Mouse (Mus musculus) A20 (cell line): ENCODE results near the gene Cfl1.
"Not testable (repeated sequence)": the region's sequence is repeated elsewhere in the genome, so short reads cannot be mapped to it uniquely, and the experiment has no call there.

Experiments used
- DNase-seq: peaks from one replicate; pipeline ENCODE4 v3.0.0-alpha.2; 2011; ENCODE audit warnings: low read depth, low spot score

The Cfl1 gene

DNA sequence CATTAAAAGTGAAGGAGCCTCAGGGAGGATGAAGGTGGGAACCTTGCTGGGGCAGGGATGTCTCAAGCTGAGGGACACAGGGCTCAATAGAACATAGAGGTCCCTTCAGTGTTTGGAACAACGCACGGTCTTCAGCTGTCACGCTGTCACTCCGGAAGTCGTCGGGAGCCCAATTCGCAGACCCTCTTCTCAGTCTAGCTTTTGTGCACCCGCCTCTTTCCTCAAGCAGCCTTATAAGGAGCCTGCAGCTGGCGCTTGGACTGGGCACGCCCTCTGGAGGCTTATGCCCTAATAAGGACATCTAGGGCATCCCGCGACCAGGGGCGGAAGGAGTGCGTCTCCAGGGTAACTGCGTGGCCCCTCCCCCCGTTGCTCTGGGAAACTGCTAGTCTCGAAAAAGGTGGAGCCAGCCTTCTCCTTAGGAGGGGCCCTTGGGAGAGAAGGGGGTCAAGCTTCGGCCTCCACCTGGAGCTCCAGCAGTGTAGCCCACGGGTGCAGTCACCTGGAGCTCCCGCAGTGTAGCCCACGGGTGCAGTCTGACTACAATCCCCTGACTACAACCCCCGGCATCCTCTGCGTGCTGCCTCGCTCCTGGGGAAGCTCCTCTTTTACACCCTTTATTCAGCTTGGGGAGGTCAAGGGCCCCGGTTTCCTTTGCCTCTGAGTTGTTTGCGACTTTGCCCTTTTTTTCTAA, 1.2 kb upstream of the Cfl1 start:
- peak; percentile 100 for DNase-seq

DNA sequence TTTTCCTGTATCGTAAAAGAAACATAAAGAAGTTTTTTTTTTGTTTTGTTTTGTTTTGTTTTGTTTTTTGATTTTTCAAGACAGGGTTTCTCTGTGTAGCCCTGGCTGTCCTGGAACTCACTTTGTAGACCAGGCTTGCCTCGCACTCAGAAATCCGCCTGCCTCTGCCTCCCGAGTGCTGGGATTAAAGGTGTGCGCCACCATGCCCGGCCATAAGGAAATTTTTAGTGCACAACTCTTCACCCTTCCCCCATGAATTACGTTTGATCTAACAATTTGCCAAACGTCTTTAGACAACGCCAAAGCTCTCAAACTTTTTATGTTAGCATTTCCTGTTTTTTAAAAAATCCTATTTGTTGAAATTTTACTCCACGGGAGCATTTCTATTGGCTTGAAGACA, 534 bp upstream of the Cfl1 start:
- not testable (repeated sequence) for DNase-seq

DNA sequence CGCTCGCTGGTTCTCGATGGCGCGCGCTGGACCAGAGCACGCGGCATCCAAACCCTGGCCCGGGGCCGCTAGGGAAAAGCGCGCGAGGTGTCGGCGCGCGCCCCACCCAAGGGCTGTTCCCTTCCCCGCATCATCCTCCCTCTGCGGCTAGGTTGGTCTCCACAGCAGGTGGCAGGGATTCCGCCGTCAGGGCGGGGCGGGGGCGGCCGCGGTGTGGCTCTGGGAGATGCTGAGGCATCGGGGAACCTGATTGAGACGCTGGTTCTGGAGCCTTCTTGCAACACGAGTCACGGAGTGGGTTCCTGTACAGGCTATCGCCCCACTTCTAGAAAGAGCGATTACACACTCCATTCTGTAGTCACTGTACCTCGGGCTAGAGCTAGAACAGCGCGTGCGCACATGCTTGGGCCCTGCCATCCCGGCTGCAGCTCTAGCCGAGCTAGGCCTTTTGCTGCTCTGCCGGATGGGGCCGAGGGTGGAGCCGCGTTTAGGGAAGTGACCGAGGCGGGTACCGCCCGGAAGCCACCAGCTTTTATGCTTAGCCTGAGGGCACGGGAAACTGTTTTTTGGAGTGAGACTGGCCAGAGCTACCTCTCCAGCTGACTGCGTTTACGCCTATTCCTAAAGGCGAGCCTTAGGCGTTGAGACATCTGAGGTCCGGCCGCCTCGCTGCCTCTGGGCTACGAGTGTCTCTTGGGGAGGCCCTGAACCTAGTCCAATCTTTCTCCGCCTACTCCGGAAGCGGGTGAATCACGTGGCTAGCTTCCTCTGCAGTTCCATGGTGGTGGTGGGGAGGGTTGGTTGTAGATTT, 848 bp downstream of the Cfl1 start:
- DNase-seq = peak; percentile 95

DNA sequence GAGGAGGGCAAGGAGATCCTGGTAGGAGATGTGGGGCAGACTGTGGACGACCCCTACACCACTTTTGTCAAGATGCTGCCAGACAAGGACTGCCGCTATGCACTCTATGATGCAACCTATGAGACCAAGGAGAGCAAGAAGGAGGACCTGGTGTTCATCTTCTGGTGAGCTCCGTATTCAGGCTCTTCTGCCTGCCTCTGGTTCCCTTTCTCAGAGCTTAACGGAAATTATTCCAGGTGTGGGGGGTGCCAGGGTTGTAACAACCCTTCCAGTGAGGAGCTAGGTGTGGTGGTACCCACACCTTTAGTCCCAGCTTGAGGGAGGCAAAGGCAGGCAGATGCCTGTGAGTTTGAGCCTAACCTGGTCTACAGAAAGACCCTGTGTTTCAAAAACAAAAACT, 2.4 kb downstream of the Cfl1 start:
- DNase-seq = no peak

DNA sequence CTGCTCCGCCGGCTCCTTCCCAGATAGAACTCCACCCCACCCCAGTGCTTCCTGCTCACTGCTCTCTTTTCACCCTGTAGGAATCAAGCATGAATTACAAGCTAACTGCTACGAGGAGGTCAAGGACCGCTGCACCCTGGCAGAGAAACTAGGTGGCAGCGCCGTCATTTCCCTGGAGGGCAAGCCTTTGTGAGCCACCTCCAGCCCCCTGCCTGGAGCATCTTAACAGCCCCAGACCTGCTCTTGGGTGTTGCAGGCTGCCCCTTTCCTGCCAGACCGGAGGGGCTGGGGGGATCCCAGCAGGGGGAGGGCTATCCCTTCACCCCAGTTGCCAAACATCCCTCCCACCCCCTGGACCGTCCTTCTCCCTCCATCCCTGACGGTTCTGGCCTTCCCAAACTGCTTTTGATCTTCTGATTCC, 3.1 kb downstream of the Cfl1 start:
- DNase-seq = not testable (repeated sequence)

DNA sequence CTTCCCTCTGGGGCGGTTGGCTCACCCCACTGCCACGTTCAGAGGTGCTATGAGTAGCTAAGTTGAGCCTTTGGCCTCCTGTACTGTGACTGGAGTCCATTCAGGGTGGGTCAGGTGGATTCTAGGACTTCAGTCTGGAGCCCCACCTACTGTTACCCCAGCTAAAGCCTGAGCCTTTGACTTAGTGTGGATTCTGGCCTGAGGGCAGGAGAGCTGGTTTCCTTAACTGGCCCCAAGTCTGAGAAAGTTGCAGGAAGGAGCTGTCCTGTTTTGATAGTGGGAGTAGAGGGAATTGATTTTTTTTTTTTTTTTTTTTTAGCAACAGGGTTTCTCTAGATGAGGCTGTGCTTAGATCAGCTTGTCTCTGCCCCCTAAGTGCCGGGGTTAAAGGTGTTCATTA, 4.1 kb downstream of the Cfl1 start:
- no peak for DNase-seq

DNA sequence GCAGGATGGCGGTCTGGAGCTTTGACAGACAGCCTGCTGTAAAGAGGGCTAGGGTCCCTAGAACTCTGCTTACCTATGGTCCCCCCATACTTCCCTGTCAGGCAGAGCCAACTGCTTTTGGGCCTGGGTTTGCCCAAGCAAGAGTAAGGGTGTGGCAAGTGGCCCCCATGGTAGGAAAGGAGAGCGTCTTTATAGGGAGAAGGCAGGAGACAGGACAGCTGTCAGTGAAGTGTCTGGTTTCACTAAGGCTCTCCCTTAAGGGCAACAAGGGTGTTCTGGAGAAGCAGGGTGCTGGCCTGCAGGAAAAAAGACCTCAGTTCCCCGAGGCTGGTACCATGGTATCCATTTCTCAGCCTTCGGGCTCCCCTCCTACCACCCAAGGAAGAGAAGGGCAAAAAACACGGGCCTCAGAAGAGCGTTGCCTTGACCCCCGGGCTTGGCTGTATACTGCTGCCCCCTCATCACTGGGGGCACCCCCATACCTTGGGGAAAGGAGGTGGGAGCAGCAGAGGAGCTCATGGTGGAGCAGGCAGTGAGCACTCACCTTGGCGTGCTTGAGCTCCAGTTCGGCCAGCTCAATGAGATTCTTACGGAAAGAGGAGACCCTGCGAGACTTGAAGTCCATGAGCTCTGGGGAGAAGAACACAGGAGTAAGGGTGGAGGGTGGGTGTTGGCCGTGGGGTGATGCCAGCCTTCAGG, 5.2 kb downstream of the Cfl1 start:
- no peak for DNase-seq

DNA sequence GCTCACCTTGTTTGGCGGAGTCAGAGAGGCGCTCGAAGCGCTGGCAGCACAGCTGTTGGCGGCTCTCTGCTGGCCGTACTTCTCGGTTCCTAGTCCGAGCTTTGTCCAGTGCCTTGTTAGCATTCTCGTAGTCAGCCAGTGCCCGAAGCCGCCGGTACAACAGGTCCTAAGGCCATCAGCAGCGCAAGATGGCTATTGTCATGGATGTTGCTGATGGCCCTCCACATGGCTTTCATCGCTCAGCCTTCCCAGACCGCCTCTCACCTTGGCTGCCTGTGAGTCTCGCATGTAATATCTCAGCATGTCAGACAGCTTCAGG, 5.8 kb downstream of the Cfl1 start:
- no peak for DNase-seq

DNA sequence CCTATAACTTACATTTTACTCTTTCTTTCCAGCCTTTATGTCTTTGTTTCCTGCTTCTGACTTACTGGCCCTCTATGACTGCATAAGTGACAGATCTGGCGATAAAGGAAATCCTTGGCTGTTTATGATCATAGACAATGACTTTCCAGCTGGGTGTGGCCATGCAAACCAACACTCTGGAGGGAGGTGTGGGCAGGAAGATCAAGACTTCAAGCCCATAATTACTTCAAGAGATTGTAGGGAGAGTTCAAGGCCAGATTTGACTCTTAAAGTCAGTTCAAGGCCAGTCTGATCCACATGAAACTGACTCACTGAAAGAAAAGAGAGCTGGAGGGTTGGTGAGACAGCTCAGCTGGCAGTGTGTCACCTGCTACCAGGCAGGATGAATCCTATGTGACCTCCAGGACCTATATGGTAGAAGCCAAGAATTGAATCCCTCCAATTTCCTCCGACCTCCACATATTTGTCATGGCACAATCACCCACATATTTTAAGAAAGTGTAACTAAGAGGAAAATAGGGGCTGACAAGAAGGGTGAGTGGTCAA, 10.1 kb downstream of the Cfl1 start:
- DNase-seq = no peak

DNA sequence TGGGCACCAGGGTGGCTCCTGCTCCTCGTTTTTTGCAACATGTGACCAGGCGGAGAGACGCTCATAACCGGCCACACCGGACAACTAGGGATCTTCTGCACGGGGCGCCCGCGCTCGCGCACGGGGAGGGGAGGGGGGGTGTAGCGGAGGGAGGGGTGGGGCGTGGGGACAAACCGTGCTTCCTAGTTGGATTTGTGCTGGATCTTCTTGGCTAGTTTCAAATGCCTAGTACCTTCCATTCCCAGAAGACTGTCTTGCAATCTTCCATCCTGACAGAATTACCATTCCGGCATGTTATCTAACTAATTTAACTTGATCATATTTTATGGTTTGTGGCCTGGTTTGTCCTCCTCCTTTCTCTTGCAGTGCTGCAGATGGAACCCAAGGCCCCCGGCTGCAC, 13.4 kb downstream of the Cfl1 start, which contains the start of gene 1700020D05Rik:
Gene 1700020D05Rik (minus strand): TSS at position 101 of the 400 bp plus-strand sequence.
- no peak for DNase-seq

DNA sequence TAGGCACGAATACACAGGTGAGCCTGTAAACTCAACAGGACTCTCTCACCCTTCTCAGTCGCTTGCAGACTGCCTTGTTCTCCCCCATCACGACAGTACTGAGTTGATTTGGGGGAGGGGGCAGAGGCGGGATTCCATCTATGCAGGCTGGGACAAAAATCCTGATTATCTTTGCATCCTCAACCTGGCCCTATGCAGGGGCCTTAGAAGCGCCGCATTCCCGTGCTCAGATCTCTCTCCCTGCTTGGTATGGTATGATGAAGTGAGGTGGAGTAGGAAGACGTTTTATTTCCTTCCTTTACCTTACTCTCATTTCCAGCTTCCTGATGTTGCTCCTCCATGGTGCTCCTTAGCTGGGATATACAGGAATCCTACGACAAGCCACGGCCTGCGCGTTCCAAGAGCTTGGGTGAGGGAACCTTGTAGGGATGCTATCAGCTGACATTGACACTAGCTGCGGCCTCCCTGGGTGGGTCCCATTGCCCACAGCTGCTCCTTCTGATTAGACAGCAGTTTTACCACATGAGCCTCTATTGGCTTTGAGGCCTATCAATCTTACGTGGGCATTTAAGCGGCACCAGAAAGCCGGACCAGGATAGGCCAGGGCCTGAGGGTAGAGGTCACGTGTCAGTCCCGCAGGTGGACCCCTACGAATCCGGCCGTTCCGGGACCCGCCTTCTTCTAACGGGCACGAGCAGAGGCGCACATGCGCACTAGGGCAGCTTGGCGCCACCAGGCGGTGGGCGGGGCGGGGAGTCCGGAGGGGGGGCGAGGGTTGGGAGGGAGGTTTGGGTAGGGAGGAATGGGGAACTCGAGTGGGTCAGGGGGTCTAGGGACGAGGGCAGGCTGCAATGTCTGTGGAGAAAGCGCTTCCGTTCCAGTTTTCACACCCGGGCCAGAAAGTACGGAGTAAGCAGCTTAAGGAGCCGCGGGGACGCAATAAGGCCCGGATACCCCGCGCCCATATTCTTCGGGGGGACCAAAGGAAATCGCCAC, 20.1 kb downstream of the Cfl1 start, which contains the start of gene Snx32:
Gene Snx32 (minus strand): TSS at position 508 of the 996 bp plus-strand sequence.
- peak; percentile 99 for DNase-seq

DNA sequence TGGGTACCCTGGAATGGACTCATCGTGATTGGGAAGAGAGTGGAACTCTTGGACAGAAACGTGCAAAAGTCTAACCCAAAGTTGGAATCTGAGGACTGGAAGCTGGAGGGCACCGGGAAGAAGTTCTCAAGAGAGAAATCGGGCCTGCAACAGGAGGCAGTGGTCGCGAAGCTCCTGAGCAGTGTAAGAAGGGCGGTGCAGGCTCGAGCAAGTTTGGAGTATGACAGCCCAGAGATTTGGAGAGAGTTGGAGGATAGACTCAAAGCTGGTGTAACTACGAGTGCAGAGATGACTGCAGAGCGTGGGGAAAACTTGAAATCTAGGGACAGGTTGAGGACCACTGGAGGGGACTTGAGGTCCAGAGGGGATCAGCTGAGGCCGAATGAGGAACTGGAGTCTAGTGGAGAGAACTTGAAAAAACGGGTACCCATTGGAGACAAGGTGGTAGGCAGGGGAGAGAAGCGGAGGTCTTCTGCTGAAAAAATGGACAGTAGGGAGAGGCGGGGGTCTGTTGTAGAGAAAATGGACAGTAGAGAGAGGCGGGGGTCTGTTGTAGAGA, 20.9 kb downstream of the Cfl1 start:
- no peak for DNase-seq

DNA sequence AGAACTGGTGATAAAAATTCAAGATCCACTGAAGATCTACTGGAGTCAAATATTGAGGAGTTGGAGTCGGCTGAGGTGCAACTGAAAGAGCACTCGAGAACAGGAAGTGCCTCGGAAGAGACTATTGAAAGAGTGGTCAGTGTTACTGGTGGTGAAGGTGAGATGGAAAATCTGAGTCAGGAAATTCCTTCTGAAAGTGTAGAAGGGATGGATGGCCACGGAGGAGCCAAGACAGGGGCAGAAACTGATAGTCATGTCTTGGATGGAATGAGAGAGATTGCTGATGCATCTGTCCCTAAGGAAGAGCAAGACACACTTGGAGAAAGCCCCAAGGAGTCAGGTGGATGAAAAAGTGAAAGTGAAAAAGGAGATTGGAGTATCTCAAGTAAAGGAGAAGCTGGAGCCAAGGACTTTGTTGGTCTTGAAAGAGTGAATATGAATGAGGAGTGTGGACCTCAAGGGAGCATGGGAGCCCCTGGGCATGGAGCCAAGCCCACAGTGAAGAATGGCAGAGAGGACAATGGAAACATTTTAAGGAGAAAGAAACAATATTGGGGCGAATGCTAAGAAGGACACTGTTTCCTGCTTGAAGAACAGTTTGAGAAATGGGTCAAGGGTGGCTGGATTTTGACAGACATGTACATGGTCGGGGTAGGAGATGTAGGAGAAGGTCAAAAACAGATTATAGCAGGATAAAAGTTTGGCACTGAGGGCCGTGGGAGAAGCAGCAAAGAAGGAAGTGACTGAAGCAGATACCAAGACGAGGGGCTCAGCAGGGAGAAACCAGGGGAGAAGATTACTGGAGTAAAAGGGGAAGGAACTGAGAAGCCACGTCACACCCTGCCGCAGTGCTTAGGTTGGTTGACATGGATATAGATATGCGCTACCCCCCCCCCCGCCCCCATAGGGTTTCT, 22.1 kb downstream of the Cfl1 start:
- peak; percentile 71 for DNase-seq

DNA sequence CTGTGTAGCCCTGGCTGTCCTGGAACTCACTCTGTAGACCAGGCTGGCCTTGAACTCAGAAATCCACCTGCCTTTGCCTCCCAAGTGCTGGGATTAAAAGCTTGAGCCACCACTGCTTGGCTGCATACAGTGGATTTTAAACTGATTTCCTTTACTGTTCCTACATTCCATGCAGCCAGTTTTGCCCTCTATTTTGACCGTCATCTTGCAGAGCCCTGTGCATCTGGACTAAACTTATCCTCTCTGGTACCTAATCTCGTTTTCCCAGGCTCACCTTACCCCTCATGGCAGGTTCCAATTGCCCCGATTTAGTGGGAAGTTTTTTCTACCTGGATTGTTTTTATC, 22.7 kb downstream of the Cfl1 start:
- DNase-seq = no peak

DNA sequence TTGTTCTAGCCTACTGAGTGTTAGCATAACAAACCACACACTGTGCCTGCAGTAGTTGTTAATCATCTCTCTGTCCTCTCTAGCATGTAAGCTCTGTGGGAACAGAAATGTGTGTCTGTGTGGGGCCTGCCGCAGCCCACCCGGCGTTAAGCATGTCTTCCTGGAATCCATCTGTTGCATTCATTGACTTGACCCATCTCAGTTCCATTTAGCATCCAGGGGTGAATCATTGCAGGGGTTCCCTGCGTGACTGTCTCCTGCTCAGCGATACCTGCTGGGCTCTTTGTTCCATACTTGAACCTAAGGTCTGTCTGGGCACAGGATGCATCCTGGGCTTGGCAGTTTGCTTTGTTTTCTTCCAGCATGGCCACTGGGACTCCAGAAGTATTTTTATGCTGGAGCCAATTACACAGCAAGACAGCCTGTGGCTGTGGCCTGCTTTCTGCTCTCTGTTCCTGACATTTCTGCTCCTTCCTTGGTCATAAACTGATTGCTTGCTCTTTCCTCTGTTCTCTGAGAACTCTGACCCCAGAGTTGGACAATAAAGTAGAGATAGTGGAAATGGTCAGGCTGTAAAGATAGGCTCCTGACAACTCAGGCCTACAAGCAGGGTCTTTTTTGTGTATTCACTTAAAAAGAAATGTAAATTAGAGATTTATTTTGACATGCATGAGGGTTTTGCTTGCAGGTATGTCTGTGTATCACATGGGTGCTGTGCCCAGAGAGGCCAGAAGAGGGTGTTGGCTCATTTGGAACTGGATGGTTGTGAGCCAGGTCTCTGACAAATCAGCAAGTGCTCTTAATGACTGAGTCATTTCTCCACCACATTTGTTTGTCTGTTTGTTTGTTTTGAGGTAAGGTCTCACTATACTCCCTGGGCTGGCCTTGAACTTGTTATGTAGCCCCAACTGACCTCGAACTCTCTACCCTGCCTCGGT, 25.9 kb downstream of the Cfl1 start:
- DNase-seq = peak; percentile 54

DNA sequence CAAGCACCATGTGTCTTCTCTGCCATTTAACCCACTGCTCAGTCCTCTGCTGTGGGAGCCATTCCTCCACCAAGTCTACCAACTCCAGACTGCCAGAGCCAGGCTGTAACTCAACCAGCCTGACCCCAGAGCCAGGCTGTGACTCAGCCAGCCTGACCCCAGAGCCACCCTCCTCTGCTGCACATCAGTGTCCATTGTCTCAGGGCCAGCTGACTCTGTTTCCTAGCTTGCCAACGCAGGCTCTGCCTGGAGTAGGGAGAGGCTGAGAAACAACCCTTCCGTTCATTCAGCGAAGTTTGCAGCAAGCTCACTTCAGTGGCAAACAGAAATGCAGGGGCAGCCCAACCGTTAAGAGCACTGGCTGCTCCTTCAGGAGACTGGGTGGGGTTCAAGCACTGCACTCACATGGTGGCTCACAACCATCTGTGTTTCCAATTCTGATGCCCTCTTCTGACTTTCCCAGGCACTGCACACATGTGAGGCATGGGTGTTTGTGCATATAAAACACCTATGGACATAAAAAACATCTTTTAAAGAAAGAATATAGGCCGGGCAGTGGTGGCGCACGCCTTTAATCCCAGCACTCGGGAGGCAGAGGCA, 26.8 kb downstream of the Cfl1 start:
- no peak for DNase-seq

DNA sequence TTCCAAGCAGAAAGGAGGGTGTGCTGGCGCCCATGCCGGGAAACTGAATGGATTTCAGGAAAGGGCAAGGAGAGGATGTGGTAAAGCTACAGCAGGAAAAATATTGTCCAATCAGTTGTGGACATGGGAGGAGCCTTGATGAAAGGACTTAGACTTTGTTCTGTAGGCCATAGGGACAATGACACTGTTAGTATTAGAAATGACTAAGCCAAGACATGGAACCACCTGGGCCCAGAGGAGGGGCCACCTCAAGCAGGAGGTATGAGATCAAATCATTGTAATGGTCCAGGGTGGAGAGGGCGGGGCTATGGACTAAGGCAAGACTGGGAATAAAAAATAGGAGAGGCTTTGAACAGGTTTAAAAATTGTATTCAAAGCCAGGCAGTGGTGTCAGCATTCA, 28.5 kb downstream of the Cfl1 start:
- DNase-seq = no peak

DNA sequence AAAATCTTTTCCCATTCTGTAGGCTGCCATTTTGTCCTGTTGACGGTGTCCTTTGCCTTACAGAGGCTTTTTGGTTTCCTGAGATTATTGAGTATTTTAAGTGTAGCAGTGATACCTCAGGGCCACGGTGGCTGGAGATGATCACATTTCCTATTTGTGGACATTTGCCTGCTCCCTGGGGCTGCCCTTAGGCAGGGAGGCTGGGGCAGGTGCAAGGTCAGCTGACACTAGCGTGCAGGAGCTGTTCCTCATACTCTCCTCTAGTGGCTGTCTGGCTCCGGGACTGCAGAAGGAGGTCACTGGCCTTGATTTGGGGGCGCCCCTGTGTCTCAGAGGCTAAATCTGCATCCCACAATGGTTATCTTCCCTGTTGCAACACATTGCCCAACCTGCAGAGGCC, 34.9 kb downstream of the Cfl1 start:
- DNase-seq = peak; percentile 70
